ENCODE assay signal across 8 mouse cellular contexts in genomic region chr7:64050246-64050645, GRCm38 (mm10).
DNase-seq lines count a peak whose midpoint lies in the region; ATAC-seq and TF ChIP-seq lines count a peak whose summit lies in the region.
"Had no signal": no experiment of that assay in that cellular context is flagged by ENCODE, and none has a peak within 500 bp of the region (broad histone marks: within the 10 kb centered on the region; RNA-seq: fewer than 3 reads in every experiment).

No protein-coding gene starts in this region.

- H3K9me3 ChIP-seq in lung, embryonic 16.5 days (ENCODE audit: control insufficient read depth, low read length), result no peaks in the 10 kb centered on the region
- H3K9me3 ChIP-seq: limb, embryonic 12.5 days had no signal

- peaks cover 16% of the 10 kb centered on the region for H3K4me1 ChIP-seq in bone marrow, adult 2 months (ENCODE audit: control insufficient read depth, insufficient read depth, low read length)
- H3K4me1 ChIP-seq in heart, adult 2 months (ENCODE audit: control insufficient read depth, insufficient read depth, low read length), result peaks cover 6% of the 10 kb centered on the region; the same call in 1 of the 2 replicates
- peaks cover 10% of the 10 kb centered on the region for H3K4me1 ChIP-seq in lung, embryonic 16.5 days (replicated peaks; ENCODE audit: control insufficient read depth, insufficient read depth, low read length)

- intact Hi-C loops in heart, adult 2 months (cut with DNase I), result no loop called here

- no peaks in the 10 kb centered on the region for H3K36me3 ChIP-seq in heart, adult 2 months (ENCODE audit: control insufficient read depth, insufficient read depth, low read length)
- H3K36me3 ChIP-seq in lung, embryonic 16.5 days (ENCODE audit: control insufficient read depth, insufficient read depth, low read length), result no peaks in the 10 kb centered on the region
- H3K36me3 ChIP-seq: limb, embryonic 12.5 days had no signal

- no peaks in the 10 kb centered on the region for H3K79me2 ChIP-seq in heart, adult 2 months (replicated peaks; ENCODE audit: control insufficient read depth, insufficient read depth, low read length)

- no peak for TF ChIP-seq EP300 in heart, adult 2 months (IDR thresholded peaks at IDR 0.05; ENCODE audit: insufficient read depth, low read depth, low read length)

- no peaks in the 10 kb centered on the region for H3K27me3 ChIP-seq in heart, adult 2 months (ENCODE audit: control insufficient read depth, insufficient read depth, low read length)
- no peaks in the 10 kb centered on the region for H3K27me3 ChIP-seq in lung, embryonic 16.5 days (ENCODE audit: control insufficient read depth, insufficient read depth, low read depth, low read length)
- H3K27me3 ChIP-seq: limb, embryonic 12.5 days had no signal

- peak overlapping the region; percentile 94 for H3K27ac ChIP-seq in bone marrow, adult 2 months (ENCODE audit: control insufficient read depth, insufficient read depth, low read depth, low read length, poor library complexity)
- no peak overlapping the region; the same call in 1 of the 2 replicates for H3K27ac ChIP-seq in heart, adult 2 months
- 0 out of 2 replicates have a peak overlapping the region, but pooled peaks have one; percentile 10 for H3K27ac ChIP-seq in lung, embryonic 16.5 days (ENCODE audit: low read length)
- H3K27ac ChIP-seq: limb, embryonic 12.5 days had no signal

- WGBS in bone marrow, adult 2 months, result 58% methylated on average over 5 of the region's 5 CpGs
- 49% methylated on average over 5 of the region's 5 CpGs for WGBS in heart, adult 2 months
- WGBS in lung, embryonic 16.5 days, result 58% methylated on average over 5 of the region's 5 CpGs

- H3K4me3 ChIP-seq in bone marrow, adult 2 months (replicated peaks; ENCODE audit: control insufficient read depth, low read depth, low read length), result no peak overlapping the region
- no peak overlapping the region for H3K4me3 ChIP-seq in heart, adult 2 months
- no peak overlapping the region for H3K4me3 ChIP-seq in lung, embryonic 16.5 days (ENCODE audit: low read length)
- H3K4me3 ChIP-seq: limb, embryonic 12.5 days had no signal

- TF ChIP-seq POLR2A in bone marrow, adult 2 months (IDR thresholded peaks at IDR 0.05; ENCODE audit: borderline replicate concordance, control insufficient read depth, low read depth, low read length), result no peak
- no peak for TF ChIP-seq POLR2A in heart, adult 2 months (IDR thresholded peaks at IDR 0.05; ENCODE audit: insufficient read depth, low read depth, low read length)

- no peak overlapping the region for H3K9ac ChIP-seq in heart, adult 2 months (ENCODE audit: low read depth, low read length)
- no peak overlapping the region for H3K9ac ChIP-seq in lung, embryonic 16.5 days (ENCODE audit: low read length)
- H3K9ac ChIP-seq: limb, embryonic 12.5 days had no signal

- TF ChIP-seq CTCF in bone marrow, adult 2 months (IDR thresholded peaks at IDR 0.05; ENCODE audit: control insufficient read depth, insufficient read depth, low read length), result no peak
- TF ChIP-seq CTCF in heart, adult 2 months (IDR thresholded peaks at IDR 0.05), result no peak

- no peak overlapping the region for H3K4me2 ChIP-seq in lung, embryonic 16.5 days (ENCODE audit: low read depth, low read length)
- H3K4me2 ChIP-seq: limb, embryonic 12.5 days had no signal

- DNase-seq in lung, adult 18-20 months, result peak; percentile 48 to 67
- no peak for DNase-seq in lung, postnatal 25 days (ENCODE audit: low spot score)
- DNase-seq in heart, adult 2 months, result peak; percentile 47 to 71
- no peak for DNase-seq in frontal cortex, adult 2 months (ENCODE audit: extremely low spot score in 1 of 2, low spot score in 1 of 2)
- DNase-seq in T-cell, adult 2 months (ENCODE audit: low spot score), result no peak

- no peak for ATAC-seq in lung, embryonic 16.5 days (ENCODE audit: low read depth)

Comparison
In these comparisons a context has a peak if more than half of its experiments do, and no peak if none do; other contexts are left out.
1. DNase-seq: peak in lung, adult 18-20 months (2 of 2) and heart, adult 2 months (2 of 2); none in lung, postnatal 25 days (single experiment), frontal cortex, adult 2 months (0 of 2) and T-cell, adult 2 months (single experiment).